ENCODE assay signal across 8 mouse cellular contexts in genomic region chr6:86400972-86401371, GRCm38 (mm10). TPM values are rescaled to one million over a fixed set of nuclear protein-coding genes. Genes with fewer than 3 reads are reported as not detected.
DNase-seq lines count a peak whose midpoint lies in the region; ATAC-seq and TF ChIP-seq lines count a peak whose summit lies in the region.

No protein-coding gene starts in this region.

- peak overlapping the region; percentile 55 for H3K4me2 ChIP-seq in intestine, postnatal 0 days (replicated peaks; ENCODE audit: low read depth)
- H3K4me2 ChIP-seq in liver, embryonic 11.5 days = peak overlapping the region; percentile 57
- peak overlapping the region; percentile 58 for H3K4me2 ChIP-seq in myocyte (ENCODE audit: low read depth)
- H3K4me2 ChIP-seq in stomach, embryonic 14.5 days (replicated peaks; ENCODE audit: low read depth, low read length) = peak overlapping the region; percentile 34

- no peak overlapping the region for H3K9ac ChIP-seq in intestine, postnatal 0 days (ENCODE audit: low read depth, low read length)
- H3K9ac ChIP-seq in liver, embryonic 11.5 days (ENCODE audit: low read depth, low read length) = no peak overlapping the region
- 0 out of 2 replicates have a peak overlapping the region, but pooled peaks have one; percentile 4 for H3K9ac ChIP-seq in stomach, embryonic 14.5 days (replicated peaks; ENCODE audit: low read depth, low read length)

- H3ac ChIP-seq in myocyte (ENCODE audit: control insufficient read depth, insufficient read length) = no peak overlapping the region

- H3K27ac ChIP-seq in embryonic facial prominence, embryonic 10.5 days (replicated peaks) = 0 out of 2 replicates have a peak overlapping the region, but pooled peaks have one; percentile 25
- no peak overlapping the region for H3K27ac ChIP-seq in intestine, postnatal 0 days (ENCODE audit: low read depth, low read length)
- H3K27ac ChIP-seq in liver, embryonic 11.5 days (ENCODE audit: low read depth, low read length) = no peak overlapping the region
- H3K27ac ChIP-seq in stomach, embryonic 14.5 days (ENCODE audit: low read length) = no peak overlapping the region

- peak; percentile 85 for TF ChIP-seq CTCF in intestine, postnatal 0 days (IDR thresholded peaks at IDR 0.05; ENCODE audit: low read depth)

- H3K79me2 ChIP-seq in myocyte (ENCODE audit: control insufficient read depth, insufficient read depth) = peaks cover 22% of the 10 kb centered on the region

- peak; percentile 94 for DNase-seq in 3T3-L1 (ENCODE audit: low read depth, low spot score)
- peak; percentile 86 for DNase-seq in ZHBTc4 (ENCODE audit: low read depth, low spot score)
- DNase-seq in embryonic facial prominence, embryonic 10.5 days (ENCODE audit: low spot score) = peak; percentile 80
- peak; percentile 97 for DNase-seq in heart, adult 11 months
- DNase-seq in liver, embryonic 11.5 days (ENCODE audit: low spot score) = peak; percentile 57

- no peaks in the 10 kb centered on the region for H3K9me3 ChIP-seq in embryonic facial prominence, embryonic 10.5 days
- no peaks in the 10 kb centered on the region for H3K9me3 ChIP-seq in intestine, postnatal 0 days (ENCODE audit: control insufficient read depth)
- no peaks in the 10 kb centered on the region for H3K9me3 ChIP-seq in liver, embryonic 11.5 days (ENCODE audit: control insufficient read depth, low read length)
- no peaks in the 10 kb centered on the region for H3K9me3 ChIP-seq in stomach, embryonic 14.5 days (ENCODE audit: control insufficient read depth, low read depth, low read length)

- H3K27me3 ChIP-seq in embryonic facial prominence, embryonic 10.5 days (replicated peaks; ENCODE audit: low read depth, poor library complexity, severe bottlenecking) = no peaks in the 10 kb centered on the region
- no peaks in the 10 kb centered on the region for H3K27me3 ChIP-seq in intestine, postnatal 0 days (replicated peaks; ENCODE audit: control insufficient read depth, insufficient read depth, low read length)
- H3K27me3 ChIP-seq in liver, embryonic 11.5 days (replicated peaks; ENCODE audit: control insufficient read depth, insufficient read depth, low read length) = no peaks in the 10 kb centered on the region
- H3K27me3 ChIP-seq in myocyte (ENCODE audit: control insufficient read depth, insufficient read depth, insufficient read length) = no peaks in the 10 kb centered on the region
- no peaks in the 10 kb centered on the region for H3K27me3 ChIP-seq in stomach, embryonic 14.5 days (ENCODE audit: control insufficient read depth, insufficient read depth, low read length)

- peak overlapping the region; percentile 46 for H3K4me3 ChIP-seq in embryonic facial prominence, embryonic 10.5 days
- peak overlapping the region; percentile 22; the same call in 1 of the 2 replicates for H3K4me3 ChIP-seq in intestine, postnatal 0 days (ENCODE audit: low read depth, low read length)
- peak overlapping the region; percentile 11 for H3K4me3 ChIP-seq in liver, embryonic 11.5 days (ENCODE audit: low read depth, low read length)
- no peak overlapping the region for H3K4me3 ChIP-seq in myocyte
- H3K4me3 ChIP-seq in stomach, embryonic 14.5 days (ENCODE audit: low read depth, low read length) = peak overlapping the region; percentile 17; the same call in 1 of the 2 replicates

- H3K36me3 ChIP-seq in embryonic facial prominence, embryonic 10.5 days (replicated peaks) = no peaks in the 10 kb centered on the region
- H3K36me3 ChIP-seq in intestine, postnatal 0 days (ENCODE audit: control insufficient read depth, insufficient read depth) = no peaks in the 10 kb centered on the region
- no peaks in the 10 kb centered on the region for H3K36me3 ChIP-seq in liver, embryonic 11.5 days (ENCODE audit: control insufficient read depth, insufficient read depth, low read length)
- H3K36me3 ChIP-seq in myocyte (ENCODE audit: control insufficient read depth, insufficient read depth) = no peaks in the 10 kb centered on the region
- no peaks in the 10 kb centered on the region for H3K36me3 ChIP-seq in stomach, embryonic 14.5 days (ENCODE audit: control insufficient read depth, insufficient read depth, low read length)

- H3K4me1 ChIP-seq in embryonic facial prominence, embryonic 10.5 days = peaks cover 19% of the 10 kb centered on the region
- 0 out of 2 replicates have a peak, but pooled peaks cover 5% of the 10 kb centered on the region for H3K4me1 ChIP-seq in intestine, postnatal 0 days (replicated peaks; ENCODE audit: control insufficient read depth, insufficient read depth, low read length)
- peaks cover 12% of the 10 kb centered on the region for H3K4me1 ChIP-seq in liver, embryonic 11.5 days (replicated peaks; ENCODE audit: control insufficient read depth, insufficient read depth, low read length)
- peaks cover 7% of the 10 kb centered on the region; the same call in 1 of the 2 replicates for H3K4me1 ChIP-seq in stomach, embryonic 14.5 days (ENCODE audit: control insufficient read depth, insufficient read depth, low read length)

- TF ChIP-seq POLR2A in myocyte (IDR thresholded peaks at IDR 0.05; ENCODE audit: insufficient read length, low read depth) = no peak

- WGBS in embryonic facial prominence, embryonic 10.5 days = 7% methylated on average over 9 of the region's 9 CpGs
- WGBS in intestine, postnatal 0 days = 5% methylated on average over 9 of the region's 9 CpGs
- WGBS in liver, embryonic 11.5 days = 6% methylated on average over 9 of the region's 9 CpGs
- WGBS in stomach, embryonic 14.5 days = 6% methylated on average over 9 of the region's 9 CpGs

- peak; percentile 31; the same call in 1 of the 2 replicates for ATAC-seq in intestine, postnatal 0 days
- ATAC-seq in liver, embryonic 11.5 days (replicated peaks; ENCODE audit: low FRiP score) = peak; percentile 32; the same call in 1 of the 2 replicates
- peak; percentile 42; the same call in 1 of the 2 replicates for ATAC-seq in stomach, embryonic 14.5 days (ENCODE audit: insufficient number of reproducible peaks, insufficient read depth, low FRiP score, low read depth)

TF ChIP-seq in myocyte, 11 proteins besides CTCF, POLR2A, EP300 and RAD21:
- TF ChIP-seq MYOG (IDR thresholded peaks at IDR 0.05; ENCODE audit: control insufficient read depth in 1 of 3, insufficient read depth in 1 of 3, insufficient read length in 2 of 3, low read depth in 2 of 3) (no peak), USF1 (IDR thresholded peaks at IDR 0.05; ENCODE audit: low read depth) (peak; percentile 68)

RNA-seq across cellular contexts. Expression of gene Tia1, which starts 3.0 kb away (rescaled TPM):
- 214 and 222 TPM in 2 replicates for polyA plus RNA-seq in embryonic facial prominence, embryonic 10.5 days (2016; fragmentation: Nextera tagmentation; extraction: Ambion mirVana)
- polyA plus RNA-seq in intestine, postnatal 0 days (2015; fragmentation: Nextera tagmentation; extraction: Ambion mirVana) = 33.0 and 35.7 TPM in 2 replicates
- polyA plus RNA-seq in liver, embryonic 11.5 days (2014; fragmentation: Nextera tagmentation; extraction: Ambion mirVana) = 93.5 and 95.5 TPM in 2 replicates
- polyA plus RNA-seq in myocyte (2012; fragmentation: generic; extraction: Trizol) = 12.8 TPM
- polyA plus RNA-seq in stomach, embryonic 14.5 days (2014; fragmentation: Nextera tagmentation; extraction: Ambion mirVana) = 236 and 245 TPM in 2 replicates

RNA-seq across cellular contexts. Expression of gene Pcyox1, which starts 4.0 kb away (rescaled TPM):
- polyA plus RNA-seq in embryonic facial prominence, embryonic 10.5 days (2016; fragmentation: Nextera tagmentation; extraction: Ambion mirVana) = 68.2 and 73.0 TPM in 2 replicates
- 37.8 and 41.0 TPM in 2 replicates for polyA plus RNA-seq in intestine, postnatal 0 days (2015; fragmentation: Nextera tagmentation; extraction: Ambion mirVana)
- 57.7 and 66.8 TPM in 2 replicates for polyA plus RNA-seq in liver, embryonic 11.5 days (2014; fragmentation: Nextera tagmentation; extraction: Ambion mirVana)
- polyA plus RNA-seq in myocyte (2012; fragmentation: generic; extraction: Trizol) = 25.1 TPM
- polyA plus RNA-seq in stomach, embryonic 14.5 days (2014; fragmentation: Nextera tagmentation; extraction: Ambion mirVana) = 102 TPM in 2 replicates

RNA-seq across cellular contexts. Expression of gene Gm44790, which starts 25.5 kb away (rescaled TPM):
- polyA plus RNA-seq in embryonic facial prominence, embryonic 10.5 days (2016; fragmentation: Nextera tagmentation; extraction: Ambion mirVana) = 0.69 and 2.5 TPM in 2 replicates
- not detected in 2 replicates for polyA plus RNA-seq in intestine, postnatal 0 days (2015; fragmentation: Nextera tagmentation; extraction: Ambion mirVana)
- polyA plus RNA-seq in liver, embryonic 11.5 days (2014; fragmentation: Nextera tagmentation; extraction: Ambion mirVana) = 0.47 TPM in 1 of 2 replicates, not detected in the other
- polyA plus RNA-seq in myocyte (2012; fragmentation: generic; extraction: Trizol) = not detected
- polyA plus RNA-seq in stomach, embryonic 14.5 days (2014; fragmentation: Nextera tagmentation; extraction: Ambion mirVana) = not detected in 2 replicates

RNA-seq across cellular contexts. Expression of gene Snrpg, which starts 29.9 kb away (rescaled TPM):
- polyA plus RNA-seq in embryonic facial prominence, embryonic 10.5 days (2016; fragmentation: Nextera tagmentation; extraction: Ambion mirVana) = 902 and 949 TPM in 2 replicates
- 196 and 204 TPM in 2 replicates for polyA plus RNA-seq in intestine, postnatal 0 days (2015; fragmentation: Nextera tagmentation; extraction: Ambion mirVana)
- 741 and 785 TPM in 2 replicates for polyA plus RNA-seq in liver, embryonic 11.5 days (2014; fragmentation: Nextera tagmentation; extraction: Ambion mirVana)
- 188 TPM for polyA plus RNA-seq in myocyte (2012; fragmentation: generic; extraction: Trizol)
- 676 and 802 TPM in 2 replicates for polyA plus RNA-seq in stomach, embryonic 14.5 days (2014; fragmentation: Nextera tagmentation; extraction: Ambion mirVana)

RNA-seq across cellular contexts. Expression of gene Fam136a, which starts 35.5 kb away (rescaled TPM):
- polyA plus RNA-seq in embryonic facial prominence, embryonic 10.5 days (2016; fragmentation: Nextera tagmentation; extraction: Ambion mirVana) = 191 and 201 TPM in 2 replicates
- 64.8 and 65.8 TPM in 2 replicates for polyA plus RNA-seq in intestine, postnatal 0 days (2015; fragmentation: Nextera tagmentation; extraction: Ambion mirVana)
- 188 and 198 TPM in 2 replicates for polyA plus RNA-seq in liver, embryonic 11.5 days (2014; fragmentation: Nextera tagmentation; extraction: Ambion mirVana)
- polyA plus RNA-seq in myocyte (2012; fragmentation: generic; extraction: Trizol) = 30.8 TPM
- polyA plus RNA-seq in stomach, embryonic 14.5 days (2014; fragmentation: Nextera tagmentation; extraction: Ambion mirVana) = 123 and 138 TPM in 2 replicates
